23 mouse cellular contexts compared by ENCODE assay signal in the genomic region with DNA sequence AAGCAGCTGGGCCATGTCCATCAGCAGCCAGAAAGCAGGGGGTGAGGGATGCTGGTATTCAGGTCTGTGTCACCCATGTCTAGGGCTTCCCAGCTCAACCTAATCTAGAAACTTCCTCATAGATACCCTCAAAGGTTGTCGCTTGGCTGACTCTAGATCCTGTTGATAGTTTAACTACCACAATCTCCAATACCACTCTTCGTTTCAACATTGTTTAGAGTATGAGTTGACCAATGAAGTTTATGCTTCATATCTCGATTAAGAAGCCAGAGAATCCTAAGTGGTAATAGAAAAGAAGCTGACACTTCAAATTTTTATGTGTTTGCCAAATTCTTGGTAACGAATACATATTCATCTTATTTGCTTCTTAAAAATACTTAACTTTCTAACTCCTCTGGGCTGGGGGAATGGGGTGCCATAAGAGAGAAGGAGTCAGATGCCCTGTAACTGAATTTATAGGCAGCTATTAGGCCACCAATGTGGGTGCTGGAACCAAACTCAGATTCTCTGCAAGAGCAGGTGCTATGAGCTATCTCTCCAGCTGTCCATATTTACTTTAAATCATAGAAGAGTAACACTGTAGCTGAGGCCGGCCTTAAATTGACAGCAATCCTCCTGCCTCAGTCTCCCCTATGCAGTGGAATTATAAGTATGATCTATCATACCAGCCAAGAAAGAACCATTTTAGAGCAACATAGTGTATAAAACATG. TPM values are rescaled to one million over a fixed set of nuclear protein-coding genes. Genes with fewer than 3 reads are reported as not detected.
DNase-seq lines count a peak whose midpoint lies in the region; ATAC-seq and TF ChIP-seq lines count a peak whose summit lies in the region.
"Had no signal": no experiment of that assay in that cellular context is flagged by ENCODE, and none has a peak within 500 bp of the region (broad histone marks: within the 10 kb centered on the region; RNA-seq: fewer than 3 reads in every experiment).

No protein-coding gene starts in this region.

- H3K79me2 ChIP-seq in MEL (ENCODE audit: control insufficient read depth, insufficient read depth, low read length, poor library complexity) (peaks cover 9% of the 10 kb centered on the region), myocyte (ENCODE audit: control insufficient read depth, insufficient read depth) (peaks cover 12% of the 10 kb centered on the region)

- peaks cover 5 to 19% of the 10 kb centered on the region in 2 experiments; a peak in 3 of 4 replicates for H3K4me1 ChIP-seq in MEL (ENCODE audit: control insufficient read depth in 1 of 2, insufficient read depth in 2 of 2, low read length in 2 of 2)
- H3K4me1 ChIP-seq in stomach, postnatal 0 days (replicated peaks; ENCODE audit: control insufficient read depth, insufficient read depth): 0 out of 2 replicates have a peak, but pooled peaks cover 2% of the 10 kb centered on the region

- DNase-seq in heart, adult 11 months: peak; percentile 81
- DNase-seq in heart, postnatal 36 days: no peak
- DNase-seq in MEL (ENCODE audit: low read depth, low spot score): peak; percentile 41
- peak; percentile 5 for DNase-seq in stomach, postnatal 0 days (ENCODE audit: low spot score)
- DNase-seq in B cell, adult 2 months: no peak
- no peak for DNase-seq in urinary bladder, postnatal 4 days (ENCODE audit: low spot score in 2 of 2)
- DNase-seq: adrenal gland, adult 2 months; adrenal gland, adult 8-10 months; adrenal gland, postnatal 10 days; adrenal gland, postnatal 14 days; adrenal gland, postnatal 25 days; adrenal gland, postnatal 36 days; cerebellum, adult 11 months; cerebellum, adult 11-12 months; cerebellum, adult 18-20 months; cerebellum, adult 2 months; cerebellum, adult 8-10 months had no signal

- H3K27ac ChIP-seq in MEL (ENCODE audit: control insufficient read depth, low read depth, low read length): peak overlapping the region; percentile 82
- no peak overlapping the region for H3K27ac ChIP-seq in stomach, postnatal 0 days (replicated peaks)

- no peak overlapping the region for H3ac ChIP-seq in myocyte (ENCODE audit: control insufficient read depth, insufficient read length)

- no peaks in the 10 kb centered on the region for H3K9me3 ChIP-seq in MEL (replicated peaks; ENCODE audit: insufficient read depth, low read length)
- no peaks in the 10 kb centered on the region for H3K9me3 ChIP-seq in stomach, postnatal 0 days (ENCODE audit: control insufficient read depth, low read length)
- H3K9me3 ChIP-seq: G1E had no signal

- peak overlapping the region in 1 of 2 experiments; percentile 36; a peak in 2 of 4 replicates for H3K4me3 ChIP-seq in MEL (ENCODE audit: control insufficient read depth in 1 of 2, insufficient read depth in 1 of 2, low read depth in 2 of 2, low read length in 2 of 2)
- no peak overlapping the region for H3K4me3 ChIP-seq in myocyte
- H3K4me3 ChIP-seq in stomach, postnatal 0 days (ENCODE audit: low read depth, low read length): no peak overlapping the region

- no peak for ATAC-seq in stomach, postnatal 0 days (ENCODE audit: low FRiP score, low TSS enrichment)
- no peak for ATAC-seq in CD4-positive, CD25-positive, alpha-beta regulatory T cell, adult 4 months
- ATAC-seq: activated CD4-positive, CD25-positive, alpha-beta regulatory T cell, adult 4 months; Patski had no signal

- no peaks in the 10 kb centered on the region for H3K27me3 ChIP-seq in MEL (ENCODE audit: control insufficient read depth in 1 of 2, insufficient read depth in 2 of 2, low read length in 2 of 2)
- H3K27me3 ChIP-seq in myocyte (ENCODE audit: control insufficient read depth, insufficient read depth, insufficient read length): no peaks in the 10 kb centered on the region
- no peaks in the 10 kb centered on the region for H3K27me3 ChIP-seq in stomach, postnatal 0 days (ENCODE audit: control insufficient read depth, insufficient read depth, low read length)
- H3K27me3 ChIP-seq: CH12.LX, Patski had no signal

- intact Hi-C loops in heart, postnatal 36 days (cut with DNase I): no loop called here

- H3K36me3 ChIP-seq in MEL (ENCODE audit: control insufficient read depth in 1 of 2, insufficient read depth in 2 of 2, low read length in 2 of 2) (peaks cover 0 to 18% of the 10 kb centered on the region in 2 experiments; a peak in 3 of 4 replicates), myocyte (ENCODE audit: control insufficient read depth, insufficient read depth) (no peaks in the 10 kb centered on the region)
- H3K36me3 ChIP-seq in stomach, postnatal 0 days (ENCODE audit: control insufficient read depth, insufficient read depth, low read length): no peaks in the 10 kb centered on the region

- no peak for TF ChIP-seq POLR2A in MEL (IDR thresholded peaks at IDR 0.05; ENCODE audit: control insufficient read depth in 1 of 2, insufficient read depth in 1 of 2, low read depth in 1 of 2, low read length in 2 of 2, poor library complexity in 1 of 2)
- TF ChIP-seq POLR2A in myocyte (IDR thresholded peaks at IDR 0.05; ENCODE audit: insufficient read length, low read depth): no peak

- H3K9ac ChIP-seq in MEL (ENCODE audit: control insufficient read depth, low read depth, low read length, poor library complexity, severe bottlenecking): peak overlapping the region; percentile 36
- H3K9ac ChIP-seq in stomach, postnatal 0 days (ENCODE audit: low read length): no peak overlapping the region

- 84% methylated on average over 5 of the region's 5 CpGs for WGBS in stomach, postnatal 0 days

- TF ChIP-seq CTCF in MEL (IDR thresholded peaks at IDR 0.05 in 2 of 3, conservative IDR thresholded peaks at IDR 0.05 in 1 of 3; ENCODE audit: control insufficient read depth in 1 of 3, insufficient read depth in 1 of 3, low read depth in 2 of 3, low read length in 3 of 3, poor library complexity in 1 of 3, severe bottlenecking in 1 of 3): no peak
- TF ChIP-seq CTCF in stomach, postnatal 0 days (IDR thresholded peaks at IDR 0.05; ENCODE audit: low read depth): no peak

- H3K4me2 ChIP-seq in myocyte (ENCODE audit: low read depth): peak overlapping the region; percentile 46
- no peak overlapping the region for H3K4me2 ChIP-seq in stomach, postnatal 0 days (replicated peaks; ENCODE audit: low read depth)

- no peak for TF ChIP-seq RAD21 in MEL (IDR thresholded peaks at IDR 0.05; ENCODE audit: low read depth, low read length)

- TF ChIP-seq EP300 in MEL (IDR thresholded peaks at IDR 0.05; ENCODE audit: low read depth in 1 of 2, low read length in 2 of 2): peak; percentile 39 to 59; a peak in 3 of 4 replicates
- TF ChIP-seq EP300 in stomach, postnatal 0 days (optimal IDR thresholded peaks at IDR 0.05): no peak

TF ChIP-seq in MEL, 35 proteins besides CTCF, POLR2A, EP300 and RAD21:
- TF ChIP-seq MAFK (IDR thresholded peaks at IDR 0.05; ENCODE audit: borderline replicate concordance, low read depth, low read length): peak; percentile 71; the same call in 1 of the 2 replicates
- no peak for TF ChIP-seq TAL1 (IDR thresholded peaks at IDR 0.05; ENCODE audit: low read length)
- TF ChIP-seq TCF12 (IDR thresholded peaks at IDR 0.05; ENCODE audit: low read depth, low read length): no peak
- TF ChIP-seq RCOR1 (IDR thresholded peaks at IDR 0.05; ENCODE audit: low read depth, low read length): 0 out of 2 replicates have a peak, but pooled peaks have one; percentile 15
- TF ChIP-seq GATA1 (IDR thresholded peaks at IDR 0.05; ENCODE audit: low read depth, low read length): peak; percentile 53; the same call in 1 of the 2 replicates
- peak; percentile 53; the same call in 1 of the 2 replicates for TF ChIP-seq SIN3A (IDR thresholded peaks at IDR 0.05; ENCODE audit: low read length)

TF ChIP-seq in myocyte, 11 proteins besides CTCF, POLR2A, EP300 and RAD21:
- peak in 2 of 3 experiments; percentile 19 to 75 for TF ChIP-seq MYOG (IDR thresholded peaks at IDR 0.05; ENCODE audit: control insufficient read depth in 1 of 3, insufficient read depth in 1 of 3, insufficient read length in 2 of 3, low read depth in 2 of 3)
- TF ChIP-seq SRF (IDR thresholded peaks at IDR 0.05; ENCODE audit: control insufficient read depth, insufficient read length, low read depth): no peak
- peak in 2 of 3 experiments; percentile 76 to 78 for TF ChIP-seq MYOD1 (IDR thresholded peaks at IDR 0.05; ENCODE audit: control insufficient read depth in 1 of 3, insufficient read length in 2 of 3, low read depth in 2 of 3)
TF ChIP-seq in myocyte: peak in this region for 2.

RNA-seq across cellular contexts. Expression of a gene that starts 3.1 kb away (rescaled TPM):
- total RNA-seq in heart, postnatal 36 days (2021): 10 to 100 TPM; 74.1 to 77.0 TPM
- 26.2 and 29.2 TPM in 2 replicates for total RNA-seq in MEL (2012; rRNA removed)
- 100 to 1,000 TPM in 1 of 2 experiments, 10 to 100 TPM in 1; 29.2 to 124 TPM for polyA plus RNA-seq in MEL (2012; ENCODE audit: insufficient read depth in 1 of 2, insufficient read length in 2 of 2, low read depth in 1 of 2, low replicate concordance in 2 of 2, missing spikeins in 1 of 2)
- polyA plus RNA-seq in myocyte (2012; fragmentation: generic; extraction: Trizol): 33.3 TPM
- polyA plus RNA-seq in stomach, postnatal 0 days (2015; fragmentation: Nextera tagmentation; extraction: Ambion mirVana): 9.1 and 9.9 TPM in 2 replicates
- polyA plus RNA-seq in CD4-positive, CD25-positive, alpha-beta regulatory T cell, adult 4 months (2017; shearing (Covaris generic)): 10 to 100 TPM; 14.1 to 19.3 TPM

Comparison
In these comparisons a context has a peak if more than half of its experiments do, and no peak if none do; other contexts are left out.
1. DNase-seq: peak in heart, adult 11 months (single experiment), MEL (single experiment) and stomach, postnatal 0 days (single experiment); none in heart, postnatal 36 days (0 of 2), B cell, adult 2 months (0 of 2) and urinary bladder, postnatal 4 days (0 of 2).